Mouse (Mus musculus) cerebellum, postnatal 36 days (tissue): ENCODE measurements around the gene Iqcn.
A peak's percentile ranks its signal among the peaks of the same experiment; 100 is the strongest.

ENCODE experiments used
- DNase-seq, 2 experiments: peaks; one replicate each; pipeline ENCODE4 v3.0.0; 2021 to 2022; ENCODE audit warnings: mixed read lengths in 2 of 2

Gene Iqcn

DNA sequence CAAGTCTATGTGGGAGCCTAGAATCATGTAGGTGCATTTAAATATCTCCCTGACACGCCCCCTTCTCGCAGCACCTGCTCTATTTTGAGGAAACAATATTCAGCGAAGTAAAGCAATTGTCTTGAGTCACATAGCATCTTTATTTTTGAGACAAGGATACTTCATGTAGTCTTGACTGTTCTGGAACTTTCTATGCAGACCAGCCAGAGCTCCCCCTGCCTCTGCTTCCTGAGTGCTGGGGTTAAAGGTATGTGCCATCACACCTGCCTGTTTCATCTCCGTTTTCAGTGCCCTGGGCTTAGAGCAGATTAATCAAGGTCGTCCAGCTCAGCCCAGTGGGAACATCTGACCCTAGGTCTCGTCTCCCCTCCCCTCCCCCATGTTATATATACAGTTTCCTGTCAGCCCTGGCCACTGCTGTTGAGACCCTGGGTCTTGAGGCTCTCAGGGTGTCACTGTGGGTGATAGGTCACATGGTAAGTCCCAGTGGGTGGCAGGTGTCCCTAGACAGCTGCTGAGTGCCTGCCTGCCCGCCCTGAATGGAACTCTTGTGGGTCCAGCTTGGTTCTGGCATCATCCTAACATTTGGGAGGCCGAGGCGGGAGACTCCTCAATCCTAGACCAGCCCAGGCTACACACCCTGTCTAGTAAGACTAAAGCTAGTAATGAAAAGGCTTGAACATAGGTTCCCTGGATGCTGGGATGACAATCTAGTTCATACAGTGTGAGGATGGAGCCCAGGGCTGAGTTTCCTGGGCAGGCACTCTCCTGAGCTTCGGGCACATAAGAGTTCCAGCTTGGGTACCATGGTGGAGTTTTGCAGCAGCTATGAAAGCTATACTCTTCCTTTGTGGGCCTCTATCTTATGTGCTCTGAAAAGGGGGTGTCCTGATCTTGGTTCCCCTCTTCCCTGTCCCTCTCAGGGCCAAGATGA lies 1.9 kb upstream of the Iqcn start:
- DNase-seq, result no peak

DNA sequence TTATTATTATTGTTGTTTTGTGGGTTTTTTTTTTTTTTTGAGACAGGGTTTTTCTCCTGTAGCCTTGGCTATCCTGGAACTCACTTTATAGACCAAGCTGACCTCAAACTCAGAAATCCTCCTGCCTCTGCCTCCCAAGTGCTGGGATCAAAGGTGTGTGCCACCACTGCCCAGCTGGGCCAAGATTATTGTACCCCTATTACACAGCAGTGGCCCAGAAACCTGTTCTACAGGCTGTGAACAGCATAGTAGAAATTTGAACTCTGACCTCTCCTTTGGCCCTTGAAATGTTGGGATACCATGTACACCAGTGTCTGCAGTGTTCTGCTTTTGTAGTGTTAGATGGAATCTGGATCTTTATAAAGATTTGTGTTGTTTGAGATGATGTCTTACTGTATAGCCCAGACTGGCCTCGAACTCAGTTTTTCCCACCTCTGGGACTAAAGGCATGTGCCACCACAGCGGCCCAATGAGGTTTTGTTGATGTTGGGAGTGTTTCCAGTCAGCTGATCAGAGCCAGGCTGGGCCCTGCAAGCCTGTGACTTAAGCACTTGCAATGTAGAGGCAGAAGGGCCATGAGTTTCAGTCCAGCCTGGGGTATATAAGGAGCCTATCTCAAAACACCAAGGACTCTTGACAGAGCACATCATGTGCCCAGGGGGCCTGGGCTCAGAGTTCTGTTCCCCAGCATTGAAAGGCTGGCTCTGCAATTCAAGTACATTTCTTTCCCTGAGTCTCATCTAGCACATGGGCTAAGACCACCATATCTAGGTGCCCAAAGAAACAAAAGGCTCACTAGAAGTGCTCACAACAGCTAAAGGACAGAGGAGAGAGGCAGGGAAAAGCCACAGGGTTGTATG lies 1.0 kb upstream of the Iqcn start:
- DNase-seq, result no peak

- DNase-seq, result peak; percentile 89 to 92
Observed at GRCm38 (mm10) chr8:70702842-70703182, 445 bp upstream of the Iqcn start.

DNA sequence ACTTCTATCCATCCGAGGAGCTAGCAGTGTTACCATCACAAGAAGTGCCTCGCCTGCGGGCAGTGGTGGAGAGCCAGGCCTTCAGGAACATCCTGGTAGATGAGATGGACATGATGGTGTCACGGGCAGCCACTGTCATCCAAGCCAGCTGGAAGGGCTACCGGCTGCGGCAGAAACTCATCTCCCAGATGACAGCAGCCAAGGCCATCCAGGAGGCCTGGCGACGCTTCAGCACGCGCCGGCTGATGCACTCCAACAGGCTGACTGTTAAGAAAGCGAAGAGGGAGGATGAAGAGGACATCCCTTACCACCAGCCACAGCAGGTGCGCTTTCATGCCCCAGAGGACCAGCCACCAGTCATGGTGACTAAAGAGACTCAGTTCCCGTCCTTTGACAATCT lies 5.0 kb downstream of the Iqcn start:
- DNase-seq, result no peak

DNA sequence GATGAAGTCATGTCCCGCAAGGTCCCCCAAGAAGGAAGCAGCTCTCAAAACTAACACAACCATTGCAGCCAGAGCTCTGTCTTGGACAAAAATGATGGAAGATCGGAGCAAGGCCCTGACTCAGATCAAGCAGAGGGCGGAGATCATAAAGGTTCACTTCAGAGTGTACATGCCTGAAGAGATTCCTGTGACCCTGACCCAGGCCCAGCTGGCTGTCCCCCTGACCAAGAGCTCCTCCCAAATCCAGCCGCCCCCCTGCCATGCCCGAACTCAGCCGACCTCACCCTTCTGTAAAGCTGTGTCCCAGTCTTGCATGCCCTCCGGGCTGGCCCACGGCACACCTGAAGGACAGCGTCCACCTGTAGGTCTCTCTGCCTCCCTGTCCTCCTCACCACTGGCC lies 6.5 kb downstream of the Iqcn start:
- DNase-seq, result no peak

GRCm38 (mm10) chr8:70710296-70710695 lies 7.0 kb downstream of the Iqcn start:
- DNase-seq, result peak in 1 of 2 experiments; percentile 51

DNA sequence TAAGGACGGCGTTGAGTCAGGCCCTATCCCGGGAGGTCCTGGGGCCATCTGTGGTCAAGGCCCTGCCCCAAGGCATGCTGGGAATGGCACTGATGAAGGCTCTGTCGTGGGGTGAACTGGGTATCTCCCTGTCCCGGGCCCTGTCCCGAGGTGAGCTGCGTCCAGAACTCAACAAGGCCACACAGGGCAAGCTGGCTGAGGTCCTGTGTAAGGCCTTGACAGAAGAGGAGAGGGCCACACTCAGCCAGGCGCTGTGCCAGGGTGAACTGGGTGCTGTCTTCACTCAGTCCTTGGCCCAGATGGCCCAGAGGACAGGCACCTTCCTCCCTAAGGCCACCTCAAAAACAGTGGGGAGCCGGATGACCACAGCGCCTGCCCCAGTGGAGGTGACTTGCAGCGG lies 7.8 kb downstream of the Iqcn start:
- no peak for DNase-seq

- DNase-seq, result no peak
Observed at GRCm38 (mm10) chr8:70713991-70714390, 10.7 kb downstream of the Iqcn start.

DNA sequence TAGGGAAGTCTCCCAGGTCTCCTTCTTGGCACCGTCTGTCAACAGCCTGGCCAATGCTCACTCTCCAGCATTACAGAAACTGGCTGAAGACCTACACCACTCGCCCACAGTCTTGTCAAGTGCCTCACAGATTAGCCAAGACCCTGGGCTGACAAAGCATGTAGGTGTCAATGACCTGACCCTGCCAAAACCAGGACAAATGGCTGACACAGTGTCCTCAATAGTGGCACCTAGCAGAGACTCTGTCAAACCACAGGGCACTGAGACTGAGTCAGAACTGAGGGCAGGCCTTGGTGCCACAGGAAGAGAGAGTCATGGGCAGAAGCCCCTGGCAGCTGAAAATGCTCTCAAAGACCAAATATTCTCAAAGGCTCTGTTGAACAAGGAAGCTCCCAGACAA lies 11.8 kb downstream of the Iqcn start:
- no peak for DNase-seq

- DNase-seq, result no peak
Observed at GRCm38 (mm10) chr8:70716521-70717400, 13.5 kb downstream of the Iqcn start.

DNA sequence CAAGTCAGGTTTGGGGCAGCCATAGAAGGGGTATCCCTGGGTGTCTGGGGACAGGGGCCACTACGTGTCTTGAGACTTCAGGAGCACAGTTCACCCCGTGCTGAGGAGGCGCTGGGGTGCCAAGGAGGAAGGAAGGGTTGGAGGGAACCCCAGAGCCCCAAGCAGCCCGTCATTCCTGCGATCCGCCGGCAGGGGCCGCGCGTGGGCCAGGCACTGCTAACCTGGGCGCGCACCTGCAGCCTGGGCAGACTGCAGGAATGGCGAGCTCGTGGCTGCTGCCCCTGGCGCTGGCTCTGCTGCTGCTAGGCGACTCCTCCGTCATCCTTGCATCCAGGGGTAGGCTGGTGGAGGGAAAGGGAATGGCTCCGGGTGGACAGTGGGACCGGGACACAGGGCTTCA lies 15.0 kb downstream of the Iqcn start, which contains the start of gene Gm3336:
Gm3336 (plus strand) TSS at position 247 of the 400 bp plus-strand sequence.
- peak; percentile 77 to 82 for DNase-seq

GRCm38 (mm10) chr8:70719796-70720270 lies 16.6 kb downstream of the Iqcn start:
- no peak for DNase-seq

DNA sequence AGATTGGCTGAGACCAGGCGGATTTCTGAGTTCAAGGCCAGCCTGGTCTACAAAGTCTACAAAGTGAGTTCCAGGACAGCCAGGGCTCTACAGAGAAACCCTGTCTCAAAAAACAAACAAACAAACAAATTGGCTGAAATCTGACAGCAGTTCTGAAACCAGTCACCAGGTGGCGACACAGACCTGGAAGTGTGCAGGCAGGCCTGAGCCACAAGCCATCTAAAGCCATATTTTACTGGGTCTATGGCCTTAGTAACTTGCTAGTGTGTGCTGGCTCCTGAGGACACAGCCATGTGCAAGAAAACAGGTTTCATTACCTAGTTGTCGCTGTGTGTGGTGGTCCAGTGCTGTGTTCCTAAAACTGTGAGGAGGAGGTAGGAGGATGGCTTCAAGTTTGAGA lies 17.5 kb downstream of the Iqcn start:
- DNase-seq, result peak; percentile 84 to 92

- DNase-seq, result peak in 1 of 2 experiments; percentile 3
Observed at GRCm38 (mm10) chr8:70721601-70722000, 18.3 kb downstream of the Iqcn start.

- DNase-seq, result peak in 1 of 2 experiments; percentile 1
Observed at GRCm38 (mm10) chr8:70723486-70724210, 20.4 kb downstream of the Iqcn start, which contains the start of gene Pde4c. Gene Pde4c, plus strand, starts transcription at chr8:70723720.

DNA sequence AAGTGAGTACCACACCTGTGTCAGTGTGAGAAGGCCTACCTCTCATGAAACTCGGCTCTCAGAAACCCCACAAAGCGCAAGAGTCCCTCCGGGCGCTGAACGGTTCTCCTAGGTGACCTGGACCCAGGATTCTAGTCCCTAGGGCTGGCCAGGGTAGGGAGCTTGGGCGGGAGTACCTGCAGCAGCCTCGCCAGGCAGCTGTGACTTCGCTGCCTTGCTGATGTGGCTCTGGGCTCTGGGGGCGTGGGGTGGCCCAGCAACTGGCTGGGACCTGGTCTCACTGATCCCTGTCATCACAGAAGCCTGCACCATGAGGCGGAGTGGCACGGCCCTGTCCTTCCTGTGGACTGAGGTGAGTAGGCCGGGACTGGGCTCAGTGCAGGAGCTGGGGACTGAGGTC lies 21.0 kb downstream of the Iqcn start:
- DNase-seq, result peak in 1 of 2 experiments; percentile 2

GRCm38 (mm10) chr8:70725792-70726447 lies 22.7 kb downstream of the Iqcn start:
- peak in 1 of 2 experiments; percentile 2 for DNase-seq

- no peak for DNase-seq
Observed at GRCm38 (mm10) chr8:70726721-70727120, 23.5 kb downstream of the Iqcn start.

DNA sequence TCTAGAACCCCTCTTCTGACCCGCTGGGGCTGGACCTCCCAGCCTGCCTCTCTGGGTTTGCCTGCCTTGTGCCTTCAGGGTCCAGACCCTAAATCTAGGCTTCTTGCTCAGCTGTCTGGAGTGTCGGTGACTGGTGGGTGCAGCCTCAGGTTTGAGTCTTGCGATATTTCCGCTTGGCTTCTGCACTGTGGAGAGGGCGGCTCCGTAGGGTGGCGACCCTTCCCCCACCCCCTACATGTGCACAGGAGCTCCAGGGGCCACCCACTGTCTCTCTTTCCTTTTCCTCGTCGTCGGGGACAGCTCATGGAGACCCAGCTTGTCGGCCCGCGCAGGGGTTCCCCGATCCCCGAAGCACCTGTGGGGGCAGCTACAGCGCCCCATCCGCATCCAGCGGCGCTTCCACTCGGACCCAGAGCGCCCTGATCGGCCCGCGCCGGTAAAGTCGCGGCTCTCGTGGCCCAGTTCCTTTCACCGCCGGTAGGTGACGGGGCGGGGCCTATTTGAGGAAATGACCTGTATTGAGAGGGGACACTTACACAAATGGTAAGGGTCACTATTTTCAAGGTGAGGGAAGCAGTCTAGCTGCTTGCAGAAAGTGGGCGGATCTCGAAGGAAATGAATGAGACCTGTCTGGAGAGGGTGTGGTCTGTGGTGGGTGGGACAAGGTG lies 26.7 kb downstream of the Iqcn start:
- DNase-seq, result no peak

- DNase-seq, result no peak
Observed at GRCm38 (mm10) chr8:70730956-70731355, 27.7 kb downstream of the Iqcn start.
